33 mouse cellular contexts compared by ENCODE assay signal in genomic region chr7:142178685-142179084, GRCm38 (mm10). TPM values are rescaled to one million over a fixed set of nuclear protein-coding genes. Genes with fewer than 3 reads are reported as not detected.
DNase-seq lines count a peak whose midpoint lies in the region; ATAC-seq and TF ChIP-seq lines count a peak whose summit lies in the region.
"Had no signal": no experiment of that assay in that cellular context is flagged by ENCODE, and none has a peak within 500 bp of the region (broad histone marks: within the 10 kb centered on the region; RNA-seq: fewer than 3 reads in every experiment).

No protein-coding gene starts in this region.

- no peaks in the 10 kb centered on the region for H3K36me3 ChIP-seq in midbrain, embryonic 10.5 days
- no peaks in the 10 kb centered on the region for H3K36me3 ChIP-seq in midbrain, postnatal 0 days (ENCODE audit: insufficient read depth, low read length)
- H3K36me3 ChIP-seq: embryonic facial prominence, embryonic 13.5 days; embryonic facial prominence, embryonic 15.5 days; forebrain, embryonic 10.5 days; forebrain, embryonic 12.5 days; G1E had no signal

- no peak for TF ChIP-seq CTCF in midbrain, postnatal 0 days (IDR thresholded peaks at IDR 0.05)

- H3K4me2 ChIP-seq in midbrain, postnatal 0 days (ENCODE audit: low read depth, low read length, poor library complexity, severe bottlenecking): no peak overlapping the region
- H3K4me2 ChIP-seq: embryonic facial prominence, embryonic 13.5 days; embryonic facial prominence, embryonic 15.5 days; forebrain, embryonic 12.5 days had no signal

- no peaks in the 10 kb centered on the region for H3K4me1 ChIP-seq in midbrain, embryonic 10.5 days
- H3K4me1 ChIP-seq in midbrain, postnatal 0 days (ENCODE audit: insufficient read depth, low read length): no peaks in the 10 kb centered on the region
- H3K4me1 ChIP-seq: embryonic facial prominence, embryonic 13.5 days; embryonic facial prominence, embryonic 15.5 days; forebrain, embryonic 10.5 days; forebrain, embryonic 12.5 days had no signal

- DNase-seq in frontal cortex, postnatal 14 days (ENCODE audit: low spot score in 2 of 2): no peak
- peak; percentile 7 for DNase-seq in midbrain, embryonic 10.5 days (ENCODE audit: low spot score)
- DNase-seq in midbrain, postnatal 0 days (ENCODE audit: low spot score): no peak
- DNase-seq in right cerebral cortex, postnatal 14 days: peak; percentile 10
- DNase-seq in right cerebral cortex, postnatal 4 days: no peak
- DNase-seq: adrenal gland, adult 8-10 months; adrenal gland, postnatal 14 days; adrenal gland, postnatal 36 days; B cell, adult 2 months; cerebellum, adult 11 months; cerebellum, adult 18-20 months; cerebellum, adult 8-10 months; cerebellum, adult 9-11 months; cerebellum, postnatal 14 days; cerebellum, postnatal 36 days; embryo, embryonic 11 days had no signal

- no peaks in the 10 kb centered on the region for H3K27me3 ChIP-seq in midbrain, embryonic 10.5 days (ENCODE audit: low read depth, poor library complexity, severe bottlenecking)
- no peaks in the 10 kb centered on the region for H3K27me3 ChIP-seq in midbrain, postnatal 0 days (ENCODE audit: insufficient read depth, low read length)
- H3K27me3 ChIP-seq: embryonic facial prominence, embryonic 13.5 days; embryonic facial prominence, embryonic 15.5 days; forebrain, embryonic 12.5 days had no signal

- no peak overlapping the region for H3K9ac ChIP-seq in midbrain, postnatal 0 days (replicated peaks; ENCODE audit: low read length, poor library complexity, severe bottlenecking)
- H3K9ac ChIP-seq: embryonic facial prominence, embryonic 13.5 days; embryonic facial prominence, embryonic 15.5 days; forebrain, embryonic 12.5 days had no signal

- H3K4me3 ChIP-seq in midbrain, embryonic 10.5 days: no peak overlapping the region
- no peak overlapping the region for H3K4me3 ChIP-seq in midbrain, postnatal 0 days (ENCODE audit: low read depth, low read length)
- H3K4me3 ChIP-seq: embryonic facial prominence, embryonic 13.5 days; embryonic facial prominence, embryonic 15.5 days; erythroblast, embryonic 14.5 days; forebrain, embryonic 10.5 days; forebrain, embryonic 12.5 days had no signal

- peak; percentile 55; the same call in 1 of the 2 replicates for ATAC-seq in frontal cortex, adult (ENCODE audit: low TSS enrichment)
- ATAC-seq in midbrain, postnatal 0 days (ENCODE audit: low FRiP score): no peak
- ATAC-seq: activated CD4-positive, CD25-positive, alpha-beta regulatory T cell, adult 4 months; CD4-positive, CD25-positive, alpha-beta regulatory T cell, adult 4 months; forebrain, embryonic 14.5 days; forebrain, embryonic 16.5 days; Patski had no signal

- H3K27ac ChIP-seq in midbrain, embryonic 10.5 days (replicated peaks): no peak overlapping the region
- no peak overlapping the region for H3K27ac ChIP-seq in midbrain, postnatal 0 days (ENCODE audit: low read depth, low read length)
- H3K27ac ChIP-seq: embryonic facial prominence, embryonic 13.5 days; embryonic facial prominence, embryonic 15.5 days; forebrain, embryonic 10.5 days; forebrain, embryonic 12.5 days had no signal

- WGBS in midbrain, embryonic 10.5 days: 84% methylated on average over 1 of the region's 1 CpGs
- WGBS in midbrain, postnatal 0 days: 64% methylated on average over 1 of the region's 1 CpGs

- no peaks in the 10 kb centered on the region for H3K9me3 ChIP-seq in midbrain, embryonic 10.5 days (replicated peaks)
- no peaks in the 10 kb centered on the region for H3K9me3 ChIP-seq in midbrain, postnatal 0 days (ENCODE audit: low read length)
- H3K9me3 ChIP-seq: embryonic facial prominence, embryonic 13.5 days; embryonic facial prominence, embryonic 15.5 days; forebrain, embryonic 10.5 days; forebrain, embryonic 12.5 days; G1E had no signal

RNA-seq across cellular contexts. Expression of gene Krtap5-2, which starts 2.9 kb away (rescaled TPM):
- not detected in 2 replicates for polyA plus RNA-seq in midbrain, embryonic 10.5 days (2016; fragmentation: Nextera tagmentation; extraction: Ambion mirVana)
- not detected in 2 replicates for total RNA-seq in midbrain, postnatal 0 days (2014; rRNA removed)
- polyA plus RNA-seq in midbrain, postnatal 0 days (2015; fragmentation: Nextera tagmentation; extraction: Ambion mirVana): not detected in 2 replicates
- total RNA-seq: adrenal gland, adult 18-20 months; adrenal gland, adult 8-10 months; adrenal gland, postnatal 14 days; adrenal gland, postnatal 36 days; CH12.LX; common myeloid progenitor, adult 5-6 weeks; G1E had no signal
- polyA plus RNA-seq: activated CD4-positive, CD25-positive, alpha-beta regulatory T cell, adult 4 months; brain, embryonic 14.5 days; CD4-positive, CD25-positive, alpha-beta regulatory T cell, adult 4 months; embryonic facial prominence, embryonic 11.5 days; embryonic facial prominence, embryonic 13.5 days; erythroblast, embryonic 14.5 days; forebrain, embryonic 10.5 days; forebrain, embryonic 12.5 days; forebrain, embryonic 14.5 days; forebrain, embryonic 16.5 days; G1E; Patski had no signal

RNA-seq across cellular contexts. Expression of gene Gm10153, which starts 11.5 kb away (rescaled TPM):
- not detected in 2 replicates for polyA plus RNA-seq in midbrain, embryonic 10.5 days (2016; fragmentation: Nextera tagmentation; extraction: Ambion mirVana)
- total RNA-seq in midbrain, postnatal 0 days (2014; rRNA removed): not detected in 2 replicates
- polyA plus RNA-seq in midbrain, postnatal 0 days (2015; fragmentation: Nextera tagmentation; extraction: Ambion mirVana): not detected in 2 replicates
- total RNA-seq: adrenal gland, adult 18-20 months; adrenal gland, adult 8-10 months; adrenal gland, postnatal 14 days; adrenal gland, postnatal 36 days; CH12.LX; common myeloid progenitor, adult 5-6 weeks; G1E had no signal
- polyA plus RNA-seq: activated CD4-positive, CD25-positive, alpha-beta regulatory T cell, adult 4 months; brain, embryonic 14.5 days; CD4-positive, CD25-positive, alpha-beta regulatory T cell, adult 4 months; embryonic facial prominence, embryonic 11.5 days; embryonic facial prominence, embryonic 13.5 days; erythroblast, embryonic 14.5 days; forebrain, embryonic 10.5 days; forebrain, embryonic 12.5 days; forebrain, embryonic 14.5 days; forebrain, embryonic 16.5 days; G1E; Patski had no signal

RNA-seq across cellular contexts. Expression of gene Gm4553, which starts 13.1 kb away (rescaled TPM):
- not detected in 2 replicates for polyA plus RNA-seq in midbrain, embryonic 10.5 days (2016; fragmentation: Nextera tagmentation; extraction: Ambion mirVana)
- total RNA-seq in midbrain, postnatal 0 days (2014; rRNA removed): not detected in 2 replicates
- polyA plus RNA-seq in midbrain, postnatal 0 days (2015; fragmentation: Nextera tagmentation; extraction: Ambion mirVana): not detected in 2 replicates
- total RNA-seq: adrenal gland, adult 18-20 months; adrenal gland, adult 8-10 months; adrenal gland, postnatal 14 days; adrenal gland, postnatal 36 days; CH12.LX; common myeloid progenitor, adult 5-6 weeks; G1E had no signal
- polyA plus RNA-seq: activated CD4-positive, CD25-positive, alpha-beta regulatory T cell, adult 4 months; brain, embryonic 14.5 days; CD4-positive, CD25-positive, alpha-beta regulatory T cell, adult 4 months; embryonic facial prominence, embryonic 11.5 days; embryonic facial prominence, embryonic 13.5 days; erythroblast, embryonic 14.5 days; forebrain, embryonic 10.5 days; forebrain, embryonic 12.5 days; forebrain, embryonic 14.5 days; forebrain, embryonic 16.5 days; G1E; Patski had no signal

RNA-seq across cellular contexts. Expression of gene Gm29735, which starts 21.8 kb away (rescaled TPM):
- not detected in 2 replicates for polyA plus RNA-seq in midbrain, embryonic 10.5 days (2016; fragmentation: Nextera tagmentation; extraction: Ambion mirVana)
- not detected in 2 replicates for total RNA-seq in midbrain, postnatal 0 days (2014; rRNA removed)
- polyA plus RNA-seq in midbrain, postnatal 0 days (2015; fragmentation: Nextera tagmentation; extraction: Ambion mirVana): not detected in 2 replicates
- total RNA-seq: adrenal gland, adult 18-20 months; adrenal gland, adult 8-10 months; adrenal gland, postnatal 14 days; adrenal gland, postnatal 36 days; CH12.LX; common myeloid progenitor, adult 5-6 weeks; G1E had no signal
- polyA plus RNA-seq: activated CD4-positive, CD25-positive, alpha-beta regulatory T cell, adult 4 months; brain, embryonic 14.5 days; CD4-positive, CD25-positive, alpha-beta regulatory T cell, adult 4 months; embryonic facial prominence, embryonic 11.5 days; embryonic facial prominence, embryonic 13.5 days; erythroblast, embryonic 14.5 days; forebrain, embryonic 10.5 days; forebrain, embryonic 12.5 days; forebrain, embryonic 14.5 days; forebrain, embryonic 16.5 days; G1E; Patski had no signal

RNA-seq across cellular contexts. Expression of gene Krtap5-3, which starts 22.5 kb away (rescaled TPM):
- polyA plus RNA-seq in midbrain, embryonic 10.5 days (2016; fragmentation: Nextera tagmentation; extraction: Ambion mirVana): not detected in 2 replicates
- not detected in 2 replicates for total RNA-seq in midbrain, postnatal 0 days (2014; rRNA removed)
- polyA plus RNA-seq in midbrain, postnatal 0 days (2015; fragmentation: Nextera tagmentation; extraction: Ambion mirVana): not detected in 2 replicates
- total RNA-seq: adrenal gland, adult 18-20 months; adrenal gland, adult 8-10 months; adrenal gland, postnatal 14 days; adrenal gland, postnatal 36 days; CH12.LX; common myeloid progenitor, adult 5-6 weeks; G1E had no signal
- polyA plus RNA-seq: activated CD4-positive, CD25-positive, alpha-beta regulatory T cell, adult 4 months; brain, embryonic 14.5 days; CD4-positive, CD25-positive, alpha-beta regulatory T cell, adult 4 months; embryonic facial prominence, embryonic 11.5 days; embryonic facial prominence, embryonic 13.5 days; erythroblast, embryonic 14.5 days; forebrain, embryonic 10.5 days; forebrain, embryonic 12.5 days; forebrain, embryonic 14.5 days; forebrain, embryonic 16.5 days; G1E; Patski had no signal

Comparison
In these comparisons a context has a peak if more than half of its experiments do, and no peak if none do; other contexts are left out.
1. DNase-seq: peak in midbrain, embryonic 10.5 days (single experiment) and right cerebral cortex, postnatal 14 days (single experiment); none in frontal cortex, postnatal 14 days (0 of 2), midbrain, postnatal 0 days (single experiment) and right cerebral cortex, postnatal 4 days (single experiment).